28 mouse cellular contexts compared by ENCODE assay signal in the genomic region with DNA sequence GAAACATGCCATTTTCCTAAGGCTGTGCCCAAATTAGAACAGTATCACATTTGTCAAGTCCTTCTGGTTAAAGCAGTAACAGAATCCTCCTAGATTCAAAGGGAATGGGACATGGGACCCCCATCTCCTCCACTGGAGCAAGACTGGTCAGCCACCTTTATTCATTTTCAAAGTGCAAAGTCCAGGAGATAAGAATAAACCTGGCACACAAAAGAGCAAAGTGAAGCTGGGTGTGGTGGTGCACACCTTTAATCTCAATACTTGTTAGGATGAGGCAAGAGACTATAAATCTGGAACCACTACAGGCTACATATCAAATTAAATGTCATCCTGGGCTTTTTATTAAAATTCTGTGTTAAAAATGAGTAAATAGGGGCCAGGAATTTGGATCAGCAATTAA.
"Had no signal": no experiment of that assay in that cellular context is flagged by ENCODE, and none has a peak within 500 bp of the region (broad histone marks: within the 10 kb centered on the region; RNA-seq: fewer than 3 reads in every experiment).

No protein-coding gene starts in this region.

- H3K4me3 ChIP-seq: embryonic facial prominence, embryonic 10.5 days; embryonic facial prominence, embryonic 12.5 days; embryonic facial prominence, embryonic 13.5 days; embryonic facial prominence, embryonic 15.5 days; erythroblast, embryonic 14.5 days; forebrain, embryonic 10.5 days; forebrain, embryonic 12.5 days; forebrain, embryonic 13.5 days; forebrain, embryonic 15.5 days; gastrocnemius, adult 2 months; heart, adult 2 months had no signal

- H3K27me3 ChIP-seq: embryonic facial prominence, embryonic 12.5 days; embryonic facial prominence, embryonic 13.5 days; embryonic facial prominence, embryonic 15.5 days; forebrain, embryonic 12.5 days; forebrain, embryonic 13.5 days; forebrain, embryonic 15.5 days had no signal

- DNase-seq: cerebellum, adult 2 months; cerebellum, adult 8-10 months; cerebellum, adult 9-10 months; cerebellum, adult 9-11 months; cerebellum, postnatal 10 days; cerebellum, postnatal 14 days; cerebellum, postnatal 25 days; cerebellum, postnatal 36 days; forebrain, postnatal 0 days; gastrocnemius, adult 2 months; gastrocnemius, postnatal 10 days; gastrocnemius, postnatal 14 days; gastrocnemius, postnatal 25 days; gastrocnemius, postnatal 36 days; heart, adult 11 months; heart, adult 18-20 months; heart, adult 2 months had no signal

- H3K9ac ChIP-seq: embryonic facial prominence, embryonic 12.5 days; embryonic facial prominence, embryonic 13.5 days; embryonic facial prominence, embryonic 15.5 days; forebrain, embryonic 12.5 days; forebrain, embryonic 13.5 days; forebrain, embryonic 15.5 days; forebrain, postnatal 0 days had no signal

- H3K36me3 ChIP-seq: embryonic facial prominence, embryonic 10.5 days; embryonic facial prominence, embryonic 12.5 days; embryonic facial prominence, embryonic 13.5 days; embryonic facial prominence, embryonic 15.5 days; forebrain, embryonic 10.5 days; forebrain, embryonic 12.5 days; forebrain, embryonic 15.5 days had no signal

- H3K4me2 ChIP-seq: embryonic facial prominence, embryonic 12.5 days; embryonic facial prominence, embryonic 13.5 days; embryonic facial prominence, embryonic 15.5 days; forebrain, embryonic 12.5 days; forebrain, embryonic 13.5 days; forebrain, embryonic 15.5 days had no signal

- H3K4me1 ChIP-seq: embryonic facial prominence, embryonic 10.5 days; embryonic facial prominence, embryonic 12.5 days; embryonic facial prominence, embryonic 13.5 days; embryonic facial prominence, embryonic 15.5 days; forebrain, embryonic 10.5 days; forebrain, embryonic 12.5 days; forebrain, embryonic 13.5 days; forebrain, embryonic 15.5 days had no signal

- H3K27ac ChIP-seq: embryonic facial prominence, embryonic 10.5 days; embryonic facial prominence, embryonic 12.5 days; embryonic facial prominence, embryonic 13.5 days; embryonic facial prominence, embryonic 15.5 days; forebrain, embryonic 10.5 days; forebrain, embryonic 12.5 days; forebrain, embryonic 13.5 days; forebrain, embryonic 15.5 days; gastrocnemius, adult 2 months; heart, adult 2 months had no signal

- H3K9me3 ChIP-seq: embryonic facial prominence, embryonic 10.5 days; embryonic facial prominence, embryonic 12.5 days; embryonic facial prominence, embryonic 13.5 days; embryonic facial prominence, embryonic 15.5 days; forebrain, embryonic 10.5 days; forebrain, embryonic 12.5 days; forebrain, embryonic 13.5 days; forebrain, embryonic 15.5 days had no signal

- ATAC-seq: forebrain, embryonic 13.5 days; forebrain, embryonic 14.5 days; forebrain, embryonic 15.5 days; forebrain, embryonic 16.5 days; forebrain, postnatal 0 days had no signal
